Mouse (Mus musculus) midbrain, embryonic 10.5 days (tissue): ENCODE data around the gene Frem3. TPM values are rescaled to one million over a fixed set of nuclear protein-coding genes. Genes with fewer than 3 reads are reported as not detected.

ENCODE experiments used
- DNase-seq: peaks from one replicate; pipeline ENCODE4 v3.0.0-alpha.2; 2017; ENCODE audit warnings: low spot score
- H3K27ac ChIP-seq: fragments of 300-500 bp; sonication (generic); replicated peaks from 2 replicates; pipeline ENCODE4 v1.5.1; 2016; ENCODE audit warnings: mild to moderate bottlenecking
- H3K27me3 ChIP-seq: fragments of 300-500 bp; sonication (generic); 2 replicates; pipeline ENCODE4 v1.6.1; 2016; ENCODE audit warnings: low read depth, mild to moderate bottlenecking; ENCODE audit not compliant: poor library complexity, severe bottlenecking
- H3K36me3 ChIP-seq: fragments of 300-500 bp; sonication (generic); 2 replicates; pipeline ENCODE4 v1.6.1; 2016; ENCODE audit warnings: mild to moderate bottlenecking, moderate library complexity
- H3K4me1 ChIP-seq: fragments of 300-500 bp; sonication (generic); 2 replicates; pipeline ENCODE4 v1.6.1; 2016
- H3K4me3 ChIP-seq: fragments of 300-500 bp; sonication (generic); 2 replicates; pipeline ENCODE4 v1.5.1; 2016; ENCODE audit warnings: mild to moderate bottlenecking, moderate library complexity
- H3K9me3 ChIP-seq: fragments of 300-500 bp; sonication (generic); replicated peaks from 2 replicates; pipeline ENCODE4 v1.6.1; 2016; ENCODE audit warnings: mild to moderate bottlenecking
- WGBS: fragments of 180-500 bp; shearing (Covaris S2); methylation state at CpG from one replicate; pipeline ENCODE4 v1.1.7; 2016; 5-methylcytosine and 5-hydroxymethylcytosine counted together
- polyA plus RNA-seq: library from polyadenylated mRNA; unstranded; fragments of >200 nt; fragmentation: Nextera tagmentation; extraction: Ambion mirVana; gene quantifications from 2 replicates; pipeline ENCODE4 v1.2.1, GENCODE M21; 2016

The Frem3 gene
- not detected in 2 replicates for polyA plus RNA-seq

- Histone ChIP-seq H3K4me1 (peaks cover 22% of the 10 kb centered on the region), H3K9me3 (no peaks in the 10 kb centered on the region), H3K27me3 (peaks cover 38% of the 10 kb centered on the region), H3K27ac (no peak within 1 kb of the TSS), H3K36me3 (no peaks in the 10 kb centered on the region), H3K4me3 (peak within 1 kb of the TSS; percentile 46)
- 2% methylated on average over 32 of the region's 32 CpGs for WGBS
- DNase-seq: no peak
Measured at GRCm38 (mm10) chr8:80610549-80611440, at the start of gene Frem3. TSS of gene Frem3 (plus strand) at chr8:80611080.

- H3K36me3 ChIP-seq: no peaks in the 10 kb centered on the region
- H3K4me1 ChIP-seq: peaks cover 7% of the 10 kb centered on the region
- no peaks in the 10 kb centered on the region for H3K27me3 ChIP-seq
- no peak overlapping the region for H3K4me3 ChIP-seq
- no peaks in the 10 kb centered on the region for H3K9me3 ChIP-seq
- H3K27ac ChIP-seq: no peak overlapping the region
- no peak for DNase-seq
- 62% methylated on average over 3 of the region's 3 CpGs for WGBS
Measured at GRCm38 (mm10) chr8:80564205-80564839, 46.6 kb upstream of the Frem3 start.

DNA sequence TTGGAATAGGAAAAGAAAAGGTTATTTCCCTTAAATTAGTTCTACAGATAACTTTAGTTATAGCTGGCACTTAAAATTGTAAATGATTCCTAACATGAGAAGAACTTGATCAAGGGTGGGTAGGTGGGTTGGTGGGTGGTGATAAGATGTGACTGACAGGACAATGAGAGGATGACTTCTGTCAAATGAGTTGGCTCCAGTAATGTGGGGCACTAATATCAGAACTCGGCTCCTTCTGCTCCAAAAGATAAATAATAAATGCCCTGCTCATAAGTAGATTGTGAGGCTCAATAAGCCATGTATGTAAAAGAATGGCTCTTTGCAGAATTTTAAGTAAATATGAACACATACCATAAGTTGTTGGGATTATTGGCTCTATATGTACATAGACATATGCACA is 43.4 kb upstream of the Frem3 start:
- no peak for DNase-seq
- Histone ChIP-seq H3K36me3 (no peaks in the 10 kb centered on the region), H3K27ac (no peak overlapping the region), H3K4me3 (no peak overlapping the region), H3K27me3 (no peaks in the 10 kb centered on the region), H3K4me1 (peaks cover 7% of the 10 kb centered on the region), H3K9me3 (no peaks in the 10 kb centered on the region)
- WGBS: 97% methylated on average over 1 of the region's 1 CpGs

DNA sequence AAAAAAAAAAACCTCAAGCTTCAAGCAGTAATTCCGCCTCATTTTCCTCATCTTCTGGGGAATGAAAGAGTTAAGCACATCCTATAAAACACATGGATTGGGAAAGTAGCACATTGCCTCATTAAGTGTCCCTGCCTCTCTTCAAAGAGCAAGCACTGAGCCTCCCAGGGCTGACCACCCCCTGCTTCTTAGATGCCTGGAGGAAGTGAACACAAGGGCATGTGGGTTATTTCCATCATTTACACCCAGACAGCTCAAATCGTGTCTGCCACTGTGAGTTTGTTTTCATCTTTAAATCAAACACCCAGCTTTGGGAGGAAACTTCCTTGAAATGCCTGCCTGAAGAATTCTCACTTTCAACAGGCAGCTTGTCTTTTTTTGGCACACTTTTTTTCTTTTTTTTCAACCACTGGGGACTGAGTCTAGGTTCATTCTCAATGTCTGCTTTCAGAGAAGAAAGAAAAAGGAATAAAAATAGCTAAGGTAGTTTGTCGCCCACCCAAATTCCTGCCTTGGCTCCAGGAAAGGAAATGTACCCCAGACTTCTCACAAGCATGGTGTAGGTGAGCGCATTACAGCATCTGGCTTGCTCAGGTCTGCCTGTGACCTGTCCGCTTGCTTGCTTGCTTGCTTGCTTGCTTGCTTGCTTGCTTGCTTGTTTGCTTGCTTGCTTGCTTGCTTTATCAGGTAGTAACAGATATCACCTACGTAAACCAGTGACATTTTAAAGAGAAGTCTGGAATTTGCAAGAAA is 42.5 kb upstream of the Frem3 start:
- Histone ChIP-seq H3K27me3 (no peaks in the 10 kb centered on the region), H3K36me3 (no peaks in the 10 kb centered on the region), H3K27ac (no peak overlapping the region), H3K9me3 (no peaks in the 10 kb centered on the region), H3K4me1 (peaks cover 7% of the 10 kb centered on the region), H3K4me3 (no peak overlapping the region)
- 77% methylated on average over 6 of the region's 6 CpGs for WGBS
- DNase-seq: no peak

DNA sequence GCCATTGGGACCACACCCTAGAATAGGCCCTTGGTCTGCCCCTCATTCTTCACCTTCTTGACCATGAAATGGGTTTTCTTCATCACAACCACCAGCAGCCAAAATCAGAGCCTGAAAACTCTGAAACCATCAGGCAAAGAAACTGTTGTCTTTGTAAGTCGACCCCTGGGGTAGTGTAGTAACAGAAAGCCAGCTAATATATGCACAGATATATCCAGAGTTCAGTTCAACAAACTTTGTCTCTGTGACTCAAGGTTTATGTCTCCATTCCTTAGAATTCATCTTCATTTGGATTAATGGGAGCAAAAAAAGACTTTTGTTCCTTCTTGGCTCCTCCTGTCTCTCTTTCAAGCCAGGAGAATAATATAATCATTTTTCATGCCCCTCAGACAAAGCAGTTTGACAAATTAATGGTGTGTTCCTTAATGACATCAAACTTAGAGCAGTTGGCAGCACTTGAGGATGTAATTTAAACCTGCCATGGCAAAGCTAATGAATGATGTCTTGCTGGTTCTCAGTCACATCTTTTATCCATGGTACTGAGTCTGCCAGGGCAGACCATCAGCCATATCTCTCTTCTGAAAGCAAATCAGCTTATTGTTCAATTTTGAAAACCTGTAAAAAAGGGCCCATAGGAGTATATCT is 38.3 kb upstream of the Frem3 start:
- no peaks in the 10 kb centered on the region for H3K27me3 ChIP-seq
- H3K9me3 ChIP-seq: no peaks in the 10 kb centered on the region
- H3K4me1 ChIP-seq: no peaks in the 10 kb centered on the region
- WGBS: 86% methylated on average over 1 of the region's 1 CpGs
- no peak for DNase-seq
- H3K36me3 ChIP-seq: no peaks in the 10 kb centered on the region
- no peak overlapping the region for H3K27ac ChIP-seq
- H3K4me3 ChIP-seq: no peak overlapping the region

DNA sequence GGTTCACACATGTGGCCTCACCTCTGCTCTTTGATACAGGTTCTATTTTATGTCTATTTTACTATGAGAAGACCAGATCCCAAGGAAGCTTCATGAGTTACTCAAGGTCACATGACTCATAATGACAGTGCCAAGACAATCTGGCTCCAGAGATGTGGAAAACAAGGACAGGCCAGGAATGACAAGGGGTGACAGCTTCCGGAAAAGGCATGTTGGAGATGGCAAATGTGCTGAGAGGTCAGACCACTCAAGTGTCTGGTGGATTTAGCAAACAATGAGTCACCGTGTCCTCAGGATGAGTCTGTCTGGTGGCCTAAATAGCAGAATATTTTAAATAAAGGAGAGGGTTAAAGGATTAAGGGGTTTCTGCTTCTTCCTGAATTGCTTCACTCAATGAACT is 33.8 kb upstream of the Frem3 start:
- H3K4me3 ChIP-seq: no peak overlapping the region
- WGBS: 81% methylated on average over 2 of the region's 2 CpGs
- no peaks in the 10 kb centered on the region for H3K36me3 ChIP-seq
- DNase-seq: no peak
- H3K27ac ChIP-seq: no peak overlapping the region
- H3K4me1 ChIP-seq: no peaks in the 10 kb centered on the region
- H3K9me3 ChIP-seq: no peaks in the 10 kb centered on the region
- no peaks in the 10 kb centered on the region for H3K27me3 ChIP-seq

DNA sequence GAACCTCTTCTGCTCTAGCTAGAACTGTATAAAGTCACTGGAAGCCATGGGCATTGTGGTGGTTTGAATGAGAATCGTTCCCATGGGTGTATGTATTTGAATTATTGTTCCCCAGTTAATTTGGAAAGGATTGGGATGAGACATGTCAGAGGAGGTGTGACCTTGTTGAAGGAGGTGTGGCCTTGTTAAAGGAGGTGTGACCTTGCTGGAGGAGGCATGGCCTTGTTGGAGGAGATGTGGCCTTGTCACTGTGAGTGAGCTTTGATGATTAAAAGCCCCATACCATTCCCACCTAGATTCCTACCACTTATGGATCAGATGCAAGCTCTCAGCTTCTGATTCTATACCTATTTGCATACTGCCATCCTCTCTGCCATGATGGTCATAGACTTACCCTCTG is 31.8 kb upstream of the Frem3 start:
- Histone ChIP-seq H3K9me3 (no peaks in the 10 kb centered on the region), H3K36me3 (no peaks in the 10 kb centered on the region), H3K27me3 (no peaks in the 10 kb centered on the region), H3K4me1 (no peaks in the 10 kb centered on the region), H3K27ac (no peak overlapping the region), H3K4me3 (no peak overlapping the region)
- no peak for DNase-seq
- 79% methylated on average over 1 of the region's 1 CpGs for WGBS

- WGBS: 87% methylated on average over 5 of the region's 5 CpGs
- no peak overlapping the region for H3K4me3 ChIP-seq
- no peaks in the 10 kb centered on the region for H3K9me3 ChIP-seq
- no peaks in the 10 kb centered on the region for H3K36me3 ChIP-seq
- no peak for DNase-seq
- no peaks in the 10 kb centered on the region for H3K4me1 ChIP-seq
- no peaks in the 10 kb centered on the region for H3K27me3 ChIP-seq
- H3K27ac ChIP-seq: no peak overlapping the region
Measured at GRCm38 (mm10) chr8:80592626-80593025, 18.3 kb upstream of the Frem3 start.

- H3K4me3 ChIP-seq: no peak overlapping the region
- DNase-seq: no peak
- H3K9me3 ChIP-seq: no peaks in the 10 kb centered on the region
- H3K27me3 ChIP-seq: no peaks in the 10 kb centered on the region
- WGBS: 82% methylated on average over 6 of the region's 6 CpGs
- H3K36me3 ChIP-seq: no peaks in the 10 kb centered on the region
- H3K27ac ChIP-seq: no peak overlapping the region
- H3K4me1 ChIP-seq: no peaks in the 10 kb centered on the region
Measured at GRCm38 (mm10) chr8:80600600-80601170, 10.2 kb upstream of the Frem3 start.

- no peak overlapping the region for H3K4me3 ChIP-seq
- no peak overlapping the region for H3K27ac ChIP-seq
- H3K9me3 ChIP-seq: no peaks in the 10 kb centered on the region
- H3K4me1 ChIP-seq: no peaks in the 10 kb centered on the region
- H3K36me3 ChIP-seq: no peaks in the 10 kb centered on the region
- H3K27me3 ChIP-seq: no peaks in the 10 kb centered on the region
- no peak for DNase-seq
- 77% methylated on average over 4 of the region's 4 CpGs for WGBS
Measured at GRCm38 (mm10) chr8:80601886-80602285, 9.0 kb upstream of the Frem3 start.

- Histone ChIP-seq H3K4me3 (no peak overlapping the region), H3K36me3 (no peaks in the 10 kb centered on the region), H3K27me3 (peaks cover 26% of the 10 kb centered on the region), H3K4me1 (peaks cover 22% of the 10 kb centered on the region), H3K9me3 (no peaks in the 10 kb centered on the region), H3K27ac (no peak overlapping the region)
- DNase-seq: no peak
- 89% methylated on average over 4 of the region's 4 CpGs for WGBS
Measured at GRCm38 (mm10) chr8:80607082-80607481, 3.8 kb upstream of the Frem3 start.

- Histone ChIP-seq H3K36me3 (no peaks in the 10 kb centered on the region), H3K27me3 (peaks cover 38% of the 10 kb centered on the region), H3K9me3 (no peaks in the 10 kb centered on the region), H3K4me1 (peaks cover 22% of the 10 kb centered on the region), H3K4me3 (peak overlapping the region; percentile 46), H3K27ac (no peak overlapping the region)
- DNase-seq: no peak
- 4% methylated on average over 12 of the region's 12 CpGs for whole genome bisulfite sequencing
Measured at GRCm38 (mm10) chr8:80611441-80611751, 516 bp downstream of the Frem3 start.
